Mouse (Mus musculus) midbrain, embryonic 12.5 days (tissue): ENCODE results near the gene Erc1. TPM values are rescaled to one million over a fixed set of nuclear protein-coding genes. Genes with fewer than 3 reads are reported as not detected.

Experiments used
- ATAC-seq: fragments of 200-750 bp; cut with Nextera tagmentation; 2 replicates; pipeline ENCODE4 v1.8.0; 2017; ENCODE audit warnings: low read depth, moderate TSS enrichment, moderate library complexity; ENCODE audit not compliant: low FRiP score
- H3K27ac ChIP-seq: fragments of 300-500 bp; sonication (generic); replicated peaks from 2 replicates; pipeline ENCODE4 v1.5.1; 2016; ENCODE audit warnings: mild to moderate bottlenecking
- H3K27me3 ChIP-seq: fragments of 300-500 bp; sonication (generic); 2 replicates; pipeline ENCODE4 v1.6.1; 2016; ENCODE audit warnings: mild to moderate bottlenecking
- H3K36me3 ChIP-seq: fragments of 300-500 bp; sonication (generic); 2 replicates; pipeline ENCODE4 v1.6.1; 2016
- H3K4me1 ChIP-seq: fragments of 300-500 bp; sonication (generic); 2 replicates; pipeline ENCODE4 v1.6.1; 2016
- H3K4me2 ChIP-seq: fragments of 300-500 bp; sonication (generic); replicated peaks from 2 replicates; pipeline ENCODE4 v1.6.1; 2016; ENCODE audit warnings: mild to moderate bottlenecking, moderate library complexity
- H3K4me3 ChIP-seq: fragments of 300-500 bp; sonication (generic); 2 replicates; pipeline ENCODE4 v1.5.1; 2016; ENCODE audit warnings: mild to moderate bottlenecking
- H3K9ac ChIP-seq: fragments of 300-500 bp; sonication (generic); replicated peaks from 2 replicates; pipeline ENCODE4 v1.6.1; 2016; ENCODE audit warnings: mild to moderate bottlenecking, moderate library complexity
- H3K9me3 ChIP-seq: fragments of 300-500 bp; sonication (generic); 2 replicates; pipeline ENCODE4 v1.6.1; 2016; ENCODE audit warnings: mild to moderate bottlenecking
- WGBS: fragments of 180-500 bp; shearing (Covaris S2); methylation state at CpG from one replicate; pipeline ENCODE4 v1.1.7; 2016; 5-methylcytosine and 5-hydroxymethylcytosine counted together
- polyA plus RNA-seq: library from polyadenylated mRNA; unstranded; fragments of >200 nt; fragmentation: Nextera tagmentation; extraction: Ambion mirVana; gene quantifications from 2 replicates; pipeline ENCODE4 v1.2.1, GENCODE M21; 2016

Erc1 gene
- polyA plus RNA-seq, 1 experiment from 2014 or later, result 37.2 TPM

DNA sequence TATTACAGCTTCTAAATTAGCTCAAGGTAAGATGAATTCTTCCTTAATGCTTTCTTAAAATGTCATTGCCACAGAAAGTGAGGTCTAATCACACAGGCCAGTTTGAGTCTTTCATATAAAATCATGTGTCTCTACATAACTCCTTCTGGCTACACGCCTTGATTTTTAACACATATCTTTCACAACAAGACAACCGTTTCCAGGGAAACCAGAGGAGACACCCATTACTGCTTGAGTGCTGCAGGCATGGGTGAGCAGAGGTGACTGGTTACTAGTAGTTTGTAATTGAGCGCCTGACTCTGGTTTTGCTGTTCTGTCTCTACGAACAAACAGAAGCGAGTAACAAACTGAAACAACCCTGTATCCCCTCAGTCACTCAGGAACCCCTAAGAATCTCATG, 51.7 kb downstream of the Erc1 start:
- no peak overlapping the region for H3K4me2 ChIP-seq
- no peak for ATAC-seq
- H3K9me3 ChIP-seq, result no peaks in the 10 kb centered on the region
- H3K4me3 ChIP-seq, result no peak overlapping the region
- WGBS, result 91% methylated on average over 5 of the region's 5 CpGs
- no peaks in the 10 kb centered on the region for H3K4me1 ChIP-seq
- peaks cover 11% of the 10 kb centered on the region for H3K36me3 ChIP-seq
- no peaks in the 10 kb centered on the region for H3K27me3 ChIP-seq
- no peak overlapping the region for H3K27ac ChIP-seq
- H3K9ac ChIP-seq, result no peak overlapping the region

DNA sequence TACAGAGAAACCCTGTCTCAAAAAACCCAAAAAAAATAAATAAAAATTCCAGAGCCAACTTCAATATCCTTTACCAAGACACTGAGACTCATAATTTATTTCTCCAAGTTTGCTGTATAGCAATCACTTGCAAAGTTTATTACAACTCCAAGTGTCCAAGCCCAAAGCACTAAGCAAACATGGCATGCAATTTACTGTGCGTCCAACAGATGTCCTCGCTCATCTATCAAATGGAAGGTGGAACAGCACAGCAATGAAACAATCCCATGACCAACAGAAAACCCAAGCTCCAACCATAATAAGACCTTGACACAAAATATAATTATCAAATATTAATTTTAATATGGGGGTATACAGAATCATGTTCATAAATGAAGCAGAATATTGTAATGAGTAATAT, 55.4 kb downstream of the Erc1 start:
- no peak overlapping the region for H3K27ac ChIP-seq
- WGBS, result 41% methylated on average over 2 of the region's 2 CpGs
- no peaks in the 10 kb centered on the region for H3K27me3 ChIP-seq
- no peaks in the 10 kb centered on the region for H3K9me3 ChIP-seq
- H3K4me2 ChIP-seq, result no peak overlapping the region
- no peak overlapping the region for H3K9ac ChIP-seq
- ATAC-seq, result no peak
- H3K4me1 ChIP-seq, result no peaks in the 10 kb centered on the region
- no peak overlapping the region for H3K4me3 ChIP-seq
- peaks cover 11% of the 10 kb centered on the region for H3K36me3 ChIP-seq

DNA sequence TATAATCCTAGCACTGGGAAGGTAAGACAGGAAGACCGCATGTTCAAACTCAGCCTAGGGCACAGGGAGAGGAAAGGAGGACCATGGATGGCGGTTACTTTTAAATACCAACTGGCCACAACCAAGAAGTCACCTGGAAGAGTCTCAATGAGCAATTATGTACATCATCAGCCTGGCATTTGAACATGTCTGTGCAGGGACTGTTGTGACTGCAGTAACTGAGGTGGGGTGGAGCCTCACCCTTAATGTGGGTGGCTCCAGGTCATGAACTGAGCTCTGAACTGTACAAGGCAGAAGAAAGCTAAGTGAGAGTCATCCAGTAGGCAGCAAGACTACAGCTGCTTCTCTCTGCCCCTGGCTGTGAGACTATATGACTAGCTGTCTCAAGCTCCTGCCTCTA, 65.6 kb downstream of the Erc1 start:
- no peak for ATAC-seq
- Histone ChIP-seq H3K27me3 (no peaks in the 10 kb centered on the region), H3K27ac (no peak overlapping the region), H3K4me2 (no peak overlapping the region), H3K36me3 (peaks cover 4% of the 10 kb centered on the region; the same call in 1 of the 2 replicates), H3K9ac (no peak overlapping the region), H3K4me1 (no peaks in the 10 kb centered on the region), H3K4me3 (no peak overlapping the region), H3K9me3 (no peaks in the 10 kb centered on the region)
- WGBS, result 98% methylated on average over 2 of the region's 2 CpGs

DNA sequence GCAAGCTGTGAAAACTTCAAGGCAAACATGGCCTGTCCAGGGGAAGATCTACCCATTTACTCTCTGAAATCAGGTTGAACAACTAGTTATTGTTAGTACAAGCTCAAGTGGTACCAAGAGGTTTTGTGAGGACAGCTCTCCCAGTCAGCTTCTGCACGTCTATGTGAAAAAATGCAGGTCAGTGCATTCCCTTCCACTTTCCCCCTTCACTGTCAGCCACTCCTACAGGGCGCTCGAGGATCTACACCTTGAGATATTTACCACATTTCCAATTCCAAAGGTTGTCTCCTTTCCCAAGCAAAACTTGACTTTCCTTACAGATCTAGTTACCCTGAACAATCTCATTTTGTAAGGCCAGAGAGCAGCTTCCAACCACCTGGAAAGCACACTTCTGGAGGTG, 66.9 kb downstream of the Erc1 start:
- no peak for ATAC-seq
- H3K4me2 ChIP-seq, result no peak overlapping the region
- no peaks in the 10 kb centered on the region for H3K27me3 ChIP-seq
- no peak overlapping the region for H3K4me3 ChIP-seq
- 85% methylated on average over 3 of the region's 3 CpGs for WGBS
- no peaks in the 10 kb centered on the region for H3K9me3 ChIP-seq
- H3K4me1 ChIP-seq, result no peaks in the 10 kb centered on the region
- no peak overlapping the region for H3K27ac ChIP-seq
- H3K36me3 ChIP-seq, result peaks cover 4% of the 10 kb centered on the region; the same call in 1 of the 2 replicates
- H3K9ac ChIP-seq, result no peak overlapping the region

DNA sequence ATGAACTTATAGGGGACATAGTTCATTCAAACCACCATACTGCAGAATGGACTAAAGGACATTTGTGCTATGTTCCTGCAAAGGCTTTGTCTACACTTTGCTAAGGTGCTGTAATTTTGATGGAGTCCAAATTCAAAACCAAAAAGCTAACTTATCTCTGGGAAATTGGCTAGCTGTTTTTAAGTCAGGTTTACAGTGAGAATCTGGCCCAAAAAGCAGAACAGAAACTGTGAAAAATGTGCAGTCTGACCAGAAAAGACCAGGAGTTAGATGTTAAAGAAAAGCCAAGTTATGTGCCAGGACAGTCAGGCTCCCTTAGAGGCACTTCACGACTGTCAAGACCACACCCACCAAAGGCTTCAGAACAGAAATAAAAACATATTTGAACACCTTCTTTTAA, 79.2 kb downstream of the Erc1 start:
- Histone ChIP-seq H3K27ac (no peak overlapping the region), H3K9ac (no peak overlapping the region), H3K36me3 (0 out of 2 replicates have a peak, but pooled peaks cover 12% of the 10 kb centered on the region), H3K4me3 (no peak overlapping the region), H3K4me2 (no peak overlapping the region), H3K9me3 (no peaks in the 10 kb centered on the region), H3K4me1 (no peaks in the 10 kb centered on the region), H3K27me3 (no peaks in the 10 kb centered on the region)
- WGBS, result 83% methylated on average over 1 of the region's 1 CpGs
- no peak for ATAC-seq

DNA sequence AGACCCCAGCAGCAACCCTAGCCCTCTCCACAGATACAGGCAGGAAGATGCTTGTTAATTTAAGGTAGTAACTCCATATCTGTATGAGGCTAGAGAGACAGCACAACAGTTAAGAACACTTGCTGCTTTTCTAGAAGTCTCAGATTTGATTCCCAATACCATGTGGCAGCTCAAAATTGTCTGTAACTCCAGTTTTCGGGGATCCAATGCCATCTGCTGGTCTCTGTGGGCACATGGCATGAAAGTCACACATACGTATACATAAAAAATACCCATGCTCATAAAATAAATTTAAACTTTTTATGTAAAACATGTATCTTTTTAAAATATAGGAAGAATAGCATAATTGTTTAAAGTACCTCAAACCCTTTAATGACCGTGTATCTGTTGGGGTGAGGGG, 83.6 kb downstream of the Erc1 start:
- no peak for ATAC-seq
- Histone ChIP-seq H3K27ac (no peak overlapping the region), H3K4me2 (no peak overlapping the region), H3K4me3 (no peak overlapping the region), H3K36me3 (peaks cover 6% of the 10 kb centered on the region; the same call in 1 of the 2 replicates), H3K4me1 (no peaks in the 10 kb centered on the region), H3K9ac (no peak overlapping the region), H3K9me3 (no peaks in the 10 kb centered on the region), H3K27me3 (no peaks in the 10 kb centered on the region)
- WGBS, result 87% methylated on average over 3 of the region's 3 CpGs

DNA sequence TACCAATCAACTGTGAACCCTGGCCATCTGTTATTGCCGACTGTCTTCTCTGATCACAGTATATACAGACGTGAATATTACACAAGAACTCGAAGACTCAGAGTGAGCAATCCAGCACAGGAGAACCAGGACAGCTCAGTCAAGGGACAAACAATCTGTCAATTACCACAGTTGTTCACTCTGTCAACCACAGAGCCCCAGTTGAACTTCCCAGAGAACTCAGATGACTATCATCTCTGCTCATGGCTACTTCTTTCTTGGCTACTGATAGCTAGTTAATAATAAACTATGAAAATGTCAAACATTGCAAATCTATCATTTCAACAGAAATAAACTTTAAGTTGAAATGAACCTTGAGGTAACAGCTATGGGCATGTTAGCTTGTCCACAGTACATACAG, 88.1 kb downstream of the Erc1 start:
- no peaks in the 10 kb centered on the region for H3K4me1 ChIP-seq

DNA sequence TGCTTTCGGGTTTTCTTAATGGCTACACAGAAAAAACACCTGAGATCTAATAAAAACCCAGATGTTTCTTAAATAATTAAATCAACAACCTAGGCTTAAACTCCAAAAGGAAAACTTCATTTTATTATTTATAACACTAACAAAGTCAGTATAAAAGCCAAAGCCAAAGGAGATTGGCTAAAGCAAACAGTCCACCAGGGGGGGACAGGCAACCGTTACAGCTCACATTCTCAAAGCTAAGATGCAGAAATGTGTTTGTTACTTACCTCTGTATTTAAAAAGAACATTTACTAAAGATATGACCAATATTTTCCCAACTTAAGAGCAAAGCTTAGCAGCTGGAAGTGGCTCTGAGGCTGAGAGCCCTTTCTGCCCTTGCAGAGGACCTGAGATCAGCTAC, 89.5 kb downstream of the Erc1 start:
- no peaks in the 10 kb centered on the region for H3K27me3 ChIP-seq
- no peak overlapping the region for H3K4me2 ChIP-seq
- ATAC-seq, result no peak
- H3K27ac ChIP-seq, result no peak overlapping the region
- H3K9ac ChIP-seq, result no peak overlapping the region
- H3K9me3 ChIP-seq, result no peaks in the 10 kb centered on the region
- peaks cover 6% of the 10 kb centered on the region; the same call in 1 of the 2 replicates for H3K36me3 ChIP-seq
- no peak overlapping the region for H3K4me3 ChIP-seq
- 79% methylated on average over 2 of the region's 2 CpGs for WGBS
- no peaks in the 10 kb centered on the region for H3K4me1 ChIP-seq

More for the DNA sequence above, 88.1 kb downstream of the Erc1 start:
- Histone ChIP-seq H3K4me3 (no peak overlapping the region), H3K9me3 (no peaks in the 10 kb centered on the region), H3K36me3 (peaks cover 6% of the 10 kb centered on the region; the same call in 1 of the 2 replicates), H3K27me3 (no peaks in the 10 kb centered on the region), H3K4me2 (no peak overlapping the region), H3K9ac (no peak overlapping the region), H3K27ac (no peak overlapping the region)
- WGBS, result 89% methylated on average over 3 of the region's 3 CpGs
- ATAC-seq, result no peak

DNA sequence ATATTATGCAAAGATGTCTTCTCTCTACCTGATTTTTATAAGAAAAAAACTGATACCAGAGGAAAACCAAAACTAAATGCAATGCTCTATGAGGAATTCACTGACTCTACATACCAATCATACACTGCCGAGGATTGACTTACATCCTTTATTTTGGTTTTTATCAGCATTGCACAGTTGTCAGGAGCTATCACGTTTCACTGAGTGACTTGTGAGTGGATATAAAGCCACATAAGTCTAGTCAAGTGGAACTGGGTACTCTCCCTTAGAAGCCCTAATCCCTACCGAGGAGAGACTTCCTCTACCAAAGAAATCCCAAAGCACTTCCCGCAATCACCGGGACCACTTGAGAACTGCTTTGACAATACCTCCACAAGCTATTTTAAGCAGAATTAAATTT, 90.2 kb downstream of the Erc1 start:
- no peak overlapping the region for H3K27ac ChIP-seq
- ATAC-seq, result no peak
- 20% methylated on average over 5 of the region's 5 CpGs for WGBS

DNA sequence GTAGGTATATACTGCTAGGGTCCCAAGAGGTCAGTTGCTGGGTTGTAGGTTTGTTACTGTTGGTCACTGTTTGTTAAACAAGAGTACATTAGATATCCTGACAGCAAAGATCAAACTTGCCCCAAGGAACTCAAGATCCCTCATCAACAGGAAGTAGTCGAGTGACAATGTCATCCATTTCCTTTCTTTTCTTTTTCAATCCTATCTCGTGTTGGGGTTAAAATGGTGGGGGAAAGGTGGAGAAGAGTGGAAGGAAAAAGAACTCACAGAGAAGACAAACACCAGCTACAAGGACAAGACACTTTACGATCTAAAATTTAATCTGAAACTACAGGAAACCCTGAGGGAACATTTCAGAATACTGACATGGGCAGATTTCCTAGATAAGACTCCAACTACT, 92.1 kb downstream of the Erc1 start:
- Histone ChIP-seq H3K4me3 (no peak overlapping the region), H3K27me3 (no peaks in the 10 kb centered on the region), H3K4me2 (no peak overlapping the region), H3K9me3 (no peaks in the 10 kb centered on the region), H3K27ac (no peak overlapping the region), H3K4me1 (no peaks in the 10 kb centered on the region), H3K36me3 (peaks cover 16% of the 10 kb centered on the region), H3K9ac (no peak overlapping the region)
- 86% methylated on average over 3 of the region's 3 CpGs for WGBS
- no peak for ATAC-seq

More for the DNA sequence above, 90.2 kb downstream of the Erc1 start:
- Histone ChIP-seq H3K36me3 (peaks cover 6% of the 10 kb centered on the region; the same call in 1 of the 2 replicates), H3K4me1 (no peaks in the 10 kb centered on the region), H3K27me3 (no peaks in the 10 kb centered on the region), H3K4me2 (no peak overlapping the region), H3K9me3 (no peaks in the 10 kb centered on the region), H3K9ac (no peak overlapping the region), H3K4me3 (no peak overlapping the region)

DNA sequence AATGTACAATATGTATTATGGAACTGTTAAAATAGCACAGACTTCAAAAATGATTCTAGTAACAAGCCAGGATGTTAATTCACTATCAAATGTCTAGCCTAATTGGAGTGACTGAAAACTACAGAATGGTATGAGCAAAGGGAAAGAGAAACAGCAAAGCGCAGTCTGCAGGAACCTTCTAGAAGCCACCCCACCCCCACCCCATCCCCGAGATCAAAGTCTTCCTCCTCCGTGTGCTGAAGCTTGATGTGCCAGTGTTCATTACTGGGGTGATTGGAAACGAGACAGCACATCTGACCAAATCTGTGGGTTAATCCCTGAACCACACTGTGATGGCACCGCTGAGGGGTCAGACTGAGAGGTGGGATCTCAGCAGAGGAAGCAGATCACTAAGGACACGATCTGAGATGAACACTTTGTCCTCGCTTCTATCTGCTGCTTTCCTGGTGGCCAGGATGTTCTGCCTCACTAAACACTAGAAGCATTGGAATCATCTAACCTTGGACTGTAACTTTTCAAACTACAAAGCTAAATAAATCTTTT, 98.8 kb downstream of the Erc1 start:
- WGBS, result 82% methylated on average over 7 of the region's 7 CpGs
- Histone ChIP-seq H3K9ac (no peak overlapping the region), H3K27ac (no peak overlapping the region), H3K4me2 (no peak overlapping the region), H3K4me1 (no peaks in the 10 kb centered on the region), H3K36me3 (peaks cover 40% of the 10 kb centered on the region), H3K9me3 (no peaks in the 10 kb centered on the region), H3K27me3 (no peaks in the 10 kb centered on the region), H3K4me3 (no peak overlapping the region)
- ATAC-seq, result no peak

DNA sequence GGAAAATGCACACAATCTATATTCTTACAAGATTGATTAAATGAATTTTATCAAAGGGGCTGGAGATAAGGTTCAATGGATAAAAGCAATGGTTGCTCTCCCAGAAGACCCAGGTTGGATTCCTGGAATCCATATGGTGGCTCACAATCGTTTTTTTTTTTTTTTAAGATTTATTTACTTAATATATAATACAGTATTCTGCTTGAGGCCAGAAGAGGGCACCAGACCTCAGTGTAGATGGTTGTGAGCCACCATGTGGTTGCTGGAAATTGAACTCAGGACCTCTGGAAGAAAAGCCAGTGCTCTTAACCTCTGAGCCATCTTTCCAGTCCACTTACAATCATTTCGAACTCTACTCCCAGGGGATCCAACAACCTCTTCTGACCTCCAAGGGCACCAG, 106.1 kb downstream of the Erc1 start:
- Histone ChIP-seq H3K27ac (no peak overlapping the region), H3K27me3 (no peaks in the 10 kb centered on the region), H3K4me1 (no peaks in the 10 kb centered on the region), H3K4me2 (no peak overlapping the region), H3K9me3 (no peaks in the 10 kb centered on the region), H3K36me3 (peaks cover 10% of the 10 kb centered on the region), H3K4me3 (no peak overlapping the region), H3K9ac (no peak overlapping the region)
- no peak for ATAC-seq
- 81% methylated on average over 2 of the region's 2 CpGs for WGBS

DNA sequence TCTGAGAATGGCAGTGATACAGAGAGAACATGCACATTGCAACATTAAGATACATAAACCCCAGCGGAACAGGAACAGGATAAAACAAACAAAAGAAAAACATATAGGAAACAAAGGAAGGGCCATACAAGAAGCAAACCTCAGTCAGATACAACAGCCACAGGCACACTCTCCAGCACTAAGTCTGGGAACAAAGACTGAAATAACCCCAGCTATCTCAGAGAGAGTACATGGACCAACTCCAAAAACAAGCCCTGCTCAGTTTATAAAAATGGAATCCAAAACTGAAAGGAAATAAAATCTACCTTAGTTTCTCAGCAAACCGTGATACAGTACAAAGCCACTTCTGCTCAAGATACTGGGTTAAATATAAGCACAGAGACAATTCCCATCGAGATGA, 107.4 kb downstream of the Erc1 start:
- Histone ChIP-seq H3K4me1 (no peaks in the 10 kb centered on the region), H3K9me3 (no peaks in the 10 kb centered on the region), H3K36me3 (peaks cover 10% of the 10 kb centered on the region), H3K9ac (no peak overlapping the region), H3K4me3 (no peak overlapping the region), H3K27me3 (no peaks in the 10 kb centered on the region), H3K27ac (no peak overlapping the region), H3K4me2 (no peak overlapping the region)
- WGBS, result 85% methylated on average over 3 of the region's 3 CpGs
- ATAC-seq, result no peak
